Mouse (Mus musculus) cerebellum, adult 18-20 months (tissue): ENCODE results near the gene Ttc3.

Experiments
- DNase-seq, 2 experiments: peaks; one replicate each; pipeline ENCODE4 v3.0.0; 2021

Gene Ttc3

DNA sequence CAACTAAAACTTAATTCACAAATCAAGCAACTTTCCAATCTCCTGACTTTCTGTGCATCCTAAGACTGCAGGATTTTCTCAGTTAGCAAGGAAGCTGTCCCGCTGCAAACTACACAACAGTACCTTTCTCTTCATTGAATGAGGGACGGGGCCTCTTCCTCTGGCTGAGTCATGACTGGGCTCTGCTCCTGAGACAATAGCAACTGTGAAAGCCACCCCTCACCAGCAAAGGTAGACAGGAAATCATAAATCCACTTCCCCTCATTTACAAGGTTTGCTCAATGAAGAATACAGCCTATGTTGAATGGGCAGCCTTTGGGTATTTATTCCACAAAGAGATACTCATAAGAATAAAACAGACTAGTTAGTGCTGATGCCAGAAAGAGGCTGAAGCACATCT, 139.6 kb downstream of the Ttc3 start:
- DNase-seq, result no peak

- no peak for DNase-seq
Measured at GRCm38 (mm10) chr16:94517606-94518005, 147.2 kb downstream of the Ttc3 start.
